Mouse (Mus musculus) cortical plate, adult 2 months (tissue): ENCODE data around the gene Slc6a9.

Experiments
- CTCF ChIP-seq: fragments of 200-500 bp; IDR thresholded peaks from 2 replicates; pipeline ENCODE4 v1.5.1; 2011; ENCODE audit warnings: mild to moderate bottlenecking, control low read depth, low read length; ENCODE audit not compliant: insufficient read depth; ENCODE audit errors: extremely low read depth
- POLR2A ChIP-seq: fragments of 200-500 bp; IDR thresholded peaks from 2 replicates; pipeline ENCODE4 v1.6.1; 2011; ENCODE audit warnings: mild to moderate bottlenecking, low read length, control low read depth; ENCODE audit not compliant: insufficient read depth; ENCODE audit errors: extremely low read depth

DNA sequence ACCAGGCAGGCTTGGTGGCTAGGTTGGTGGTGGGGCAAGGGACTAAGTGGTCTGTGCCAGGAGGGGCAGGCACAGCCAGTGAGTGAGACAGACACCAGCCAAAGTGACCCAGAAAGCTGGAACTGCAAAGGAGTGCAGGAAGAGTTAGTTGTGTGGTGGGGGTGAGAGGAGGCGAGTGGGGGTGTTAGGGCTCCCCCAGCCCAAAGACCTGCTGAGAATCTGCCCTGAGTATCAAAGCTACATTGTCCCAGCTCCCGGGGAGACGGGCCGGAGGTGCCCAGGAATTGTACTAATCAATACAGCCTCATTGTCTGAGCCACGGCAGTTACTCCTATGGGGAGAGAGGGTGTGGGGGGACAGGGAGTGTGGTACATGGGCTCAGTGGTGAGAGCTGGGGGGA is 15.2 kb downstream of the Slc6a9 start:
- no peak for TF ChIP-seq CTCF
- TF ChIP-seq POLR2A = no peak
